Mouse (Mus musculus) MEL-GATA-1-ER (cell line): ENCODE data around the gene Adrm1.
A peak's percentile ranks its signal among the peaks of the same experiment; 100 is the strongest.

ENCODE experiments used
- DNase-seq: peaks from one replicate; pipeline ENCODE4 v3.0.0-alpha.2; 2012; ENCODE audit warnings: low read depth; ENCODE audit errors: extremely low read depth

Gene Adrm1

DNA sequence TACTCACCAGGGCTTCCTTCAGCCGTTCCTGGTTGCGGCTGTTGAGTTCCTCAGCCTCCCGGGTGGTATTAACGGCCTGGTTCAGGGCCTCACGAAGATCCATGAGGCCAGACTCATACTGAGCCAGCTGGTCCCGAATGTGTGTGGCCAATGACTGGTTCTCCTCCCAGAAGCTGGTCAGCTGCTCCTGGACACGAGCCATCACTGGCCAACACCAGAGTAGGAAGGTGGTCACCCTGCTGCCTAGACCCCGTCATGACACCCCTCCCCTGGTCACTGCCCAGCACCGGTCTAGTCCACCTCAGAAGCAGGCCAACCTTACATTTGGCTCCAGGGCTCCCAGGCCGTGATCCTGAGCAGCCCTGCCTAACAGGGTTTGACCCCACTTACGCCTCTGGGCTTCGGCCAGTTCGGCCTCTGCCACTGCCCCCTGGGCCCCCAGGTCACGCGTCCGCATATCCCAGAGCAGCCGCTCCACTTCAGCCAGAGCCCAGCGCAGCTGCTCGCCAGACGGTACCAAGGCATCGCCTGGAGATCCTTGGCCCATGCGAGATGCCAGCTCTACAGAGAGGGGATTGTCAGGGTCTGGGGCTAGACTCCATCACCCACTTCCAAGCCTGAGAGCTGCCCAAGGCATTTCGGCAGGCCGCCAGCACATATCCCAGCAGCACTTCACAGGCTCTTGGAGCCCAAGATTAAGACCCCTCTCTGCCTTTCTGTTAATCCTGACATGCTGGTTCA lies 12.9 kb downstream of the Adrm1 start:
- DNase-seq, result no peak

DNA sequence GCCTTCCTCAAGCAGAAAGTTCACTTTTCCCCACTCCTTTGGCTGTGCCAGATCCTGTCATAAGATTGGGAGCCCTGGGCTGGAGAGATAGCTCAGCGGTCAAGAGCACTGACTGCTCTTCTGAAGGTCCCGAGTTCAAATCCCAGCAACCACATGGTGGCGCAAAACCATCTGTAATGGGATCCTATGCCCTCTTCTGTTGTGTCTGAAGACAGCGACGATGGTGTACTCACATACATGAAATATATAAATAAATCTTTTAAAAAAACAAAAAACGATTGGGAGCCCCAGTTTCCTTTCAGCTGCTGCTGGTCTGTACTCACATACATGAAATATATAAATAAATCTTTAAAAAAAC lies 13.4 kb downstream of the Adrm1 start:
- DNase-seq, result no peak

DNA sequence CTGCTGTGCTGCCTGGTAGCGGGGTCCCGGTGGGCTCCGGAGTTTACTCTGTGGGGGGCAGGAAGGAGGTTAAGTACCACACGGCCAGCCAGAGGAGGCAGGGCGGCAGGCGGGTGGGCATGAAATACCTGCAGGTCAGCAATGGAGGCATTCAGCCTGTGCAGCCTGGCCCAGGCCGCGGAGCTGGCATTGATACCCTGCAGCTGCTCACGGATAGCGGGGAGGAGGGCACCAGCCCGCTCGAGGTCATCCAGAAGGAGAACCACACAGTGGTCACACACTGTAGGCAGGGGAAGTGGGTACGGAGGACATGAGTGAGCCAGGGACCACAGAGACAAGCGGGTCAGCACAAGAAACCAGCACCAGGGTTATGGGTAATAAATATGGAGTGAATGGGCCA lies 14.4 kb downstream of the Adrm1 start:
- no peak for DNase-seq

DNA sequence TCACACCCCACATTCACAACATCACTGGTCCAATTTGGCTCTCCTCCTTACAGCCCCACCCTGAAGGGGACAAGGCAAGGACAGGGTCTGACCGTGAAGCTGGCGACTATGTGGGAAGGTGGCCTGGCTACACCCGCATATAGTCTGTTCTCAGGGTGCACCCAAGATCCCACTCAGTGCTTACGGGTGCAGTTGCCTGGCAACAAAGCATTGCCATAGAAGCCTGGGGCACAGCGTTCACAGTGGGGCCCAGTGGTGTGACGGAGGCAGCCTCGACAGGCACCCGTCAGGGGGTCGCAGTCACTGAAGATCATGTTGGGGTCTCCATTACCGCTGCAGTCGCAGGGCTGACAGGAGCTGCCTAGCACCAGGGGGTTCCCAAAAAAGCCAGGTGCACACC lies 16.1 kb downstream of the Adrm1 start:
- DNase-seq, result no peak

DNA sequence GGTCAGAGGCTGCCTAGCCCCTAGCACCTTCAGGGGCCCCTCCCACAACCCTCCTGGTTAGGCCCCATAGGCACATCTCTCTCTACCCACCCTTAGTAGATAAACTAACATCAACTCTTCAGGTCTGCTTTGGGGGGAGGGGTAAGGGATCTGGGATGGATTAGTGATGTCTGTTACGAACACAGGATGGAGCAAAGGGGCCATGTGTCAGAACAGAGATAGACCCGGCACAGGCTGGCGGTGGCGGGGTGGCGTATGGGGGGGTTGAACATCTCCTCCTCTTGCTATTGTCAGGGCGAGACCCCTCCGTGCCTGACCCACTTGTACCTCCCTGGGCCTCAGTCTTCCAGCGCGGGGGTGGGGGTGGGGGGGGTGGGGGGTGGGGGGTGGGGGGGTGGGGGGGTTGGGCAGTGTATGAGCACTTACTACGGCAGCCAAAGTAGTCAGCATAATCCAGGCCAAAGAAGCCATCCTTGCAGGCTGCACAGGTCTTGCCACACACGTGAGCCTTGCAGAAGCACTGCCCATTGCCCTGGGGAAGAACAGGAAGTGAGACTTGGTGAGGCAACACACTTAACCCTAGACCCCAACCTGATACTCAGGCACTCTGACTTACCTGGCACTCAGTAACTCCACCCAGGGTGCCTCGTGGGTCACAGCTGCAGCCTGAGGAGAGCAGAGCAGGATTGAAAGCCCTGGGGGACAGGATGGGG lies 25.5 kb downstream of the Adrm1 start:
- DNase-seq, result no peak

DNA sequence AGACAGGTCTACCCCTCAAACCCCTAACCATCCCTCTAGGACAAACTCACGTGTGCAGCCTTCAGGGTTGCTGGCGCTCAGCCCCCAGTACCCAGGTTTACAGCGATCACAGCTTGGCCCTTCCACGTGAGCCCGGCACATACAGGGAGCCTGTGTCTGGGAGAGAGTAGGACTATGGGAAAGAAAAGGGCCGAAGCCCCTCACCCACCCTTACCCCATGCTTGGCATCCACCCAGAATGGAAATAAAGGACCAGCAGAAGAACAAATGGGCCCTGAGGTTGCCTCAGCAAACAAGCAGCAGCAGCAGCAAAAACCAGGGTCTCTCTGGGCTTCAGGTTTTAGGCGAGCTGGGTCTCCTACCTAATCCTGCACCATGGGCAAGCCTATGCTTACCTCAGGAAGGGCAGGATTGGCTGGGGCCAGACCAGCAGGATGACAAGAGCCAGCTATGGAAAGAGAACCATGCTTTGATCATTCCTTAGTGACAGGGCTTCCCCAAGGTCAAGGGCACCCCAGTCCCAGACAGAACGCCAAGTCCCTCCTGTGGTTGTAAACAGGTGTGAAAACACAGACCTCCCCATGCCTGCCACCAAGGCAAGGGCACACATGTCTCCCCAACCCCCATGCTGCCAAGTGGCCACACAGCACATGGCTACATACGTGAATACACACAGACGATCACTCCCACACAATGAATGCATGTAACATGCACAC lies 26.2 kb downstream of the Adrm1 start:
- DNase-seq, result no peak

DNA sequence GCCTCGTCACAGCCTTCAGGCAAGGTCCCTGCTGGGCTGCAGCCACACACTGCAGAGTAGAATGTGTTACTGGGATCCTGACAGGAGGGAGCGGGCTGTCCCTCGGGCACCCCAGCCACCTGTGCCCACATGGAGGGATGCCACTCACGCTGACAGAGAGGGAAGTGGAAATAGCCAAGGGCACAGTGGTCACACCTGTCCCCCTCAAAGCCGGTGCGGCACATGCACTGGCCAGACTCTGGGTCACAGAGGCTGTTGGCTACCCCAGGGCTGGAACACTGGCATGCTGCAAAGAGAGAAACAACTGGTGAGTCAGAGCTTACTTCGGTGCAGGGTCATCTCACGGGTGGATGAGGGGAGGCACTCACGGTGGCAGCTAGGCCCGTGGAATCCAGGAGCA lies 27.5 kb downstream of the Adrm1 start:
- DNase-seq, result no peak

DNA sequence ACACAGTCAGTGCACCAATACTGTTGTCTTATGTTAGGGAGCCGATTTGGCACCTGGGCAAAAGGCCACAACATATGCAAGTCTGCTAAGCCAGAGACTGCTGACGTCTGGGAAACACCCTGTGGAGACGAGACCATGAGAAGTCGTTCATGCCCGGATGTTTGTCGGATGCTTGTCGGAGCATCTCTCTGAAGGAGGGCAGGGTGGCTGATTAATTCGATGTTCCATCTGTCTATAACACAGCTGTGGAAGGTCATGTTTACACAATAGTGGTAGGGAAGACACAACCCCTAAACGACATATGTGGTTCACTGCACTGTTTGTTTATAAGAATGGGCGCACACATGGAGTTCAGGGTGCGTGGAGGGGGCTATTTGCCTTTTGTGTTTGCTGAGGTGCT lies 29.4 kb downstream of the Adrm1 start:
- no peak for DNase-seq

DNA sequence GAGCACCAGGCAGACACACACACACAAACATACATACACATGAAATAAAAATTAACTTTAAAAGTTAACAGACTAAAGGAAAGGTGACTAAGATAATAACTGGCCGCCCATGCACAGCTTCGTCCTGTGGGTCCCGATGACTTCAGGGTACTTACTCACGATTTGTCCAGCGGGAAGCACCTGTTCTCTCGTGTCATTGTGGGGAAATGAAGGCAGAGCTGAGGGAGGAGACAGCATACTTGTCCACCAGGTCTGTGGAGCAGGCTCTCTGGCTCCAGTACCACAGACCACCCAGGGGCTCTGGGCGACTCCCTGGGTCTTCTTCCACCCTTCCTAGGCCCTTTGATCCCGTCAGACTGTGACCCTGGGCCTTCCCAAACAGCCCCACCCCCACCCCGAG lies 30.0 kb downstream of the Adrm1 start:
- DNase-seq, result no peak

DNA sequence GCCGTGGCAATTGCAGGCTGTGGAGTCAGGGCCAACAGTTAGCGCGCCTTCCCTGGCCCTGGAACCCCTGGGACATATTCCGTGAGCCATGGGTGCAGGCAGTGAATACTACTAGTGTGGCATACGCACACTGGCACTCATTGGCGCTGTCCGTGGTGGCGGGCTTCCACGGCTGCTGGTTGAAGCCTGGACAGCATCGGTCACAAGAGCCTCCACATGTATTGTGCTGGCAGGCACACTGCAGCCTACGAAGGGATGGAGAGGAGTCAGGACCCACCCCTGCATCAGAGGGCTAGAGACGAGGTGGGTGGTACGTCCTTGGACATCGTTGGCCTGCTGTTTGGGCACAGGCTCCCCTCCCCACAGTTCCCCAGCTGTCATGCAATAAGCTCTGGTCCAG lies 31.0 kb downstream of the Adrm1 start:
- DNase-seq, result no peak

DNA sequence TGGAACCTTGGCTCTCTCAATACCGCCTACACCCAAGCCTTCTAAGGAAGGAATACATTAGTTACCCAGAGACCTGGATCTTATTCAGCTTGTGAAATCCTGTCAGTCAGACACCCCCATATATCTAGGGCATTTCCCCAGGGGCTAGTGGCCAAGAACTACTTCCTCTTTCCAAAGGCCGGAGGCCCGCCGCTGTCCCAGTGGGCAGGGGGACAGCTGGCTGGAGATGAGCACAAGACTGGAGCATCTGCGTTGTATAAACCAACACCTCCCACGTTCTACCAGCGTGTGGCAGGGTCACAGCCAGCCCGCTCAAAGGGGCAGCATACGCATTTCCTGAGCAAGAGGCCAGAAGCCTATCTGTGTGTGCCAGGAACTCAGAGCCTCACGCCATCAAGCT lies 31.5 kb downstream of the Adrm1 start:
- no peak for DNase-seq

DNA sequence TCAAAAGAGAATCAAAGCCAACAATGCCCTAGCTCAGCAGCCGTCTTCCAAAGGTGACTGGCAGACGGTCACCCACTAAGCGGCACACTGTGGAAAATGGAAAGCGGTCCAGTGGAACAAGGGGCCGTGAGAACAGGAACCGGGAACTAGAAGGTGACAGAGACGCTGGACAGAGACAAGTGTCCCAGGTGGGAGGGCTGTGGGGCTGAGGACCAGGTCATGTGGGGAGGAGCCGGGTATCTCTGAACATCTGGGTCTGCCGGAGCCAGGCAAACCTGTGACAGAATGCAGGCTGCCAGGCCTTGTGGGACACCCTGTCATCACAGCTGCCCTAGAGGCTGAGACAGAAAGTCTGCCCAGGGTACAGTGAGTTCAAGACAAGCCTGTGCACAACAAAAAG lies 33.2 kb downstream of the Adrm1 start:
- DNase-seq, result no peak

DNA sequence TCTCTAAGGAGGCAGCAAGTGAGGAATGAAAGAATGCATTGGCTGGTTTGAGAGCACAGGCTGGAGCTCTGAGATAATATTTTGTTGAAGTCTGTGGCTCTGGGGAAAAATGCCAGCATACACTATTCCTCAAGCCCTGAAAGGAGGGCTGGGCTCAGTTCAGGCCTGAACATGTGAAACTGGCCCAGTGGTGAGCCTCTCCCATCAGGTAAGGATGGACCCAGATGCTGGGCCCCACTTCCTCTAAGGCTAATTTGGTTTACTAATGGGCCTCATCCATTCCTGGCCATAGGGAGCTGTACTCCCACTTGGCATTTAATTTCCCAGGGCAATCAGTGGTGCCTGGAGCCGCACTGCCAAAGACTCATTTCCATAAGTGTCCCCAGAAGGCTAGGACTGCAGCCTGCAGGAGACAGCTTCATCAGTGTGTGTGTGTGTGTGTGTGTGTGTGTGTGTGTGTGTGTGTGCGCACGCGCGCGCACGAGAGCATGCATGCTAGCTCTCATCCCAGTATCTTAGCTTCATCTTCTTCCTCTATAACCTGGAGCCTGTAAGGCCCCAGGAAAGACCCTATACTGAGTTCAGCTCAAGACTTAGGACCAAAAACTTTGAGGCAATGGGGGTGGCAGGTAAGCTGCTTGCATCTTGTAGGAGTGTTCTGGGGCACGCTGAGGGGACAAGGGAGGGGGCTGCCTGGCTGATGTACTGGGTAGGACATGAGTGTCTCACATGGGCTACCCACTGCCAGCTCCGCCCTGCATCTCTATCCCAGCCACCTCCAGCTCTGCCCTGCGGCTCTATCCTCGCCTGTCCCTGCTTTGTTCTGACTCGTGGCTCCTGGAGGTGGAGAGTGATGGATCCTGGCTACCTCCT lies 34.0 kb downstream of the Adrm1 start:
- DNase-seq, result no peak

DNA sequence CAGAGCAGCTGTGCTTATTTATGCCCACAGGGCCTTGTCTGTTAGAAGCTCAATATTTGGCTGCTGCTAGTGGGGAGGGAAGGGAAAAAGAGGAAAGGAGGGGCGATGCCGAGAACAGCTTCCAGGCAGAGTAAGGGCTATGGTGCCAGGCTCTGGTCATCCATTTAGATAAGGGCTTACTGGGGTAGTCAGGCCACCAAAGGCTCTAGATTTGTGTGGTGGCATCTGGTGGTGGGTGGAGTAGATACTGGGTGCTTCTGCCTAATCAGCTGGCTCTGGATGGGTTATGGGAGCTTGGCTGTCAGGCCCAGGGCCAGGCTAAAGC lies 34.6 kb downstream of the Adrm1 start:
- no peak for DNase-seq

DNA sequence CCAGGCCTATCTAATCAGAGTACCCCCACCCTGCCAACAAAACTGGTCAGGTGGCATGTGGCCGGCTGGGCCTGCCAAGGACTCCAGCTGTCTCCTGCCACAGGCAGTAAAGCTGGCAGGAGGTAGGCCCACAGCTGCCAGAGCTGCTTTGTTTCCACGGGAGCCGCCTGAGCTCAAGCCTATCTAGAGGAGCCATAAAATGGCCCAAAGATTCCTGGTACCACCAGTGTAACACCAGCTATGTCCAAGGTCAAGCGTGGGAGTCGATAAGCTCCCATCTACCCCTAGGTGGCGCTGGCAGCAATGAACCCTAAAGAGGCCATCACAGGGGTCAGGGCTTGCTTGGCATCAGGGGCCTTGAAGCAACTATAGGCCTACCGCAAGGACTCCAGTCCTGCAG lies 36.6 kb downstream of the Adrm1 start:
- DNase-seq, result no peak

DNA sequence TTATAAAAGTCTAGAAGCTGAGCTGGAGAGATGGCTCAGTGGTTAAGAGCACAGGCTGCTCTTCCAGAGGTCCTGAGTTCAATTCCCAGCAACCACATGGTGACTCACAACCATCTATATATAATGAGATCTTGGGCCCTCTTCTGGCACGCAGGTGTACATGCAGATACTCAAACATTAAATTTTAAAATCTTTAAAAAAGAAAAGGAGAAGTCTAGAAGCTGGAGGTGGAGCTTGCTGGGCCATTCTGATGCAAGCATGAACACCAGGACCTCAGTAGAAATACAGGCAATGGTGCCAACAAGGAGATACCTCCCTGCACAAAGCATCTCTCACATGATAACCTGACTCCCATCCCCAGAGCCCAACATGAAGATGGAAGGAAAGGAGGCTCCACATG lies 37.7 kb downstream of the Adrm1 start:
- DNase-seq, result peak; percentile 31

DNA sequence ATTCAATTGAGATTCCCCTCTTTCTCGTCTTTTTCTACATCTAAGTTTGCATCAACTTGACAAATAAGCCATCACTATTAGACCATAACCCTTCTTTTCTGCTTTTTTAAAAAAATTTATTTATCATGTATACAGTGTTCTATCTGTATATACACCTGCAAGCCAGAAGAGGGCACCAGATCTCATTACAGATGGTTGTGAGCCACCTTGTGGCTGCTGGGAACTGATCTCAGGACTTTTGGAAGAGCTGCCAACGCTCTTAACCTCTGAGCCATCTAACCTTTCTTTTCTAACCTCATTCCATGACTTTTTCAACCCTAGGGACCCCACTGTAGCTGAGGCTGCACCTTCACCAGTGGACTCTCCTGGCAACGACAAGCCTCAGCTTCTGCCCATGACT lies 41.0 kb downstream of the Adrm1 start:
- DNase-seq, result no peak

DNA sequence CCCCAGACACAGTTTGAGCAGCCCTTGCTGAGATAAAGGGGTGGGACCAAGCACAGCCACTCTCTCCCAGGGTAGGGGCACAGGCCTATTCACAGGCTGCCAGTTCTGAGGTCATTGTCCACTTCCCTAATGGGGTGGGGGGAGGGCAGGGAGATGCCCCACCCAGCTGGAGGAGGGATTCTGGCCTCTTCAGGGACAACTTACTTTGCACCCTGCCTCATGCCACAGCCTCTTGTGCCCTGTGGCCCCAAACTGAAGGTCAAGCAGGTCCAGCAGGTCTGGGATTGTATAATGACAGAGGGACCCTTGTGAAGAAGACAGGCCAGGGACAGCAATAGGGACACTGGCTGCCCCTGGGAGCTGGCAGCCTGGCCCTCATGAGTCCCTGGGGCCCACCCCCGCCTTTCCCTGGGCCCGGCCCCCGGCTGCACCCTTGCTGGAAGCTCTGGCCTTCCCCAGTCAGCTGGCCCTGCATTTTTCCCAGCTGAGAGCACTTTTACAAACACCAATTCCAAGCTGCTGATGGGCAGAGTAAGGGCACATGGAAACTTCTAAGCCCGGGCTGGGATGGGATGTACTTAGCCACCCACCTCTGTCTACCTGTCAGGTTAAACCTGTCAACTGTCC lies 43.2 kb downstream of the Adrm1 start:
- DNase-seq, result no peak

DNA sequence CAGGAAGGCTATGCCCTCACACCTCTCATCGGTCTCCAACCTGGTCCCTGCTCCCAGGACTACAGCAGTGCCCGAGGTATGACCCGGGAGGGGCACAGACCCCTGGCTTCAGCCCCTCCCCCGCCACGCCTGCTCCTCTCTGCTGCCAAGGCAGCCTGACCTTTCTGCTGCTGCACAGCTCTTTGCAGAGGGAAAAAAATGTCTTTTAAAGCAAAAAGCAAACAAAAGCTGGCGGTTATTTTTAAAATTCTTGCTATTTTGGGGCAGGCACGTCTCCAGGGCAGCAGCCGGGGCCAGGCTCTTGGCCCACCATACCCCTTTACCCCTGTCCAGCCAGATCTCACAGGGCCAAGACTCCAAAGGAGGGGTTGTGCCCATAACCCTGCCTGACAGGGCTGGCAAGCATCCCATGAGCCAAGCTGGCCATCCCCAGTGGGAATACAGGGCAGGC lies 43.8 kb downstream of the Adrm1 start:
- DNase-seq, result no peak

DNA sequence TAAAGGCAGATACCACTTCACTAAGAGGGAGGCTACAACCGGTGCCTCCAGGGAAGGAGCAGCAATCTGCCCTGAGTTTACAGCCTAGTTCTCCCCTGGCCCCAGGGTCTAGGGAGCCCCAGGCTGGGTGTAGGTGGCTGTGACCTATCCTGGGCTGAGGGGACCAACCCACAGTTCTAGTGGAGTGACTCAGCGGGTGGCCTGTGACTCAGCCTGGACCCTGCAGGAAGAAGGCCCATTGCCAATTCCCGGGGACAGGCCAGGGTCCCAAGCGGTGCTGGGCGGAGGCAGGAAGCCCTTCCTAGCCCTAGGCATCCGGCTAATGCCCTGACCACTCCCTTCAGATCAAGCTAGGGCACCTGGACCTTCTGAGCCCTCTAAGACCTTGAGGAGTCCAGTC lies 44.7 kb downstream of the Adrm1 start:
- no peak for DNase-seq

DNA sequence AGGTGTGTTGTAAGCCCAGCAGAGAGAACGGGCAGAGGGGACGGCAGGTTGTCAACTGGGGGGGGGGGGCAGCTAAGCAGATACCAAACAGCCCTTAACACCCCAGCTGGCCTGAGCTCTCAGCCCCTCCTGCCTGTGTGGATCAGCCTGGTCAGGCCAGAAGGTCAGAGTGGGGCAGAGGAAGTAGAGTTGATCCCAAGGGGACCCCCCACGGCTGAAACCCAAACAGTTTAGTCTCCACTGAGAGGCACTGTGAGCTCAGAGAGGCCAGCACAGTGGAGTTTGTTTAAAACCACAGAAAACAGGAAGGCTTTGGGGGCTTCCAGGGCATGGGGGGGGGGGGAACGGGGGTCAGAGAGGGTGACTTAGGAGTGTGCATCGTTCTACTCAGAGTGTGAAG lies 45.6 kb downstream of the Adrm1 start:
- no peak for DNase-seq
